ENCODE assay signal across 11 mouse cellular contexts in genomic region chr5:76726518-76727103, GRCm38 (mm10).
"Had no signal": no experiment of that assay in that cellular context is flagged by ENCODE, and none has a peak within 500 bp of the region (broad histone marks: within the 10 kb centered on the region; RNA-seq: fewer than 3 reads in every experiment).

No protein-coding gene starts in this region.

- H3K9me3 ChIP-seq: midbrain, embryonic 13.5 days had no signal

- H3K4me3 ChIP-seq: limb, embryonic 13.5 days; midbrain, embryonic 13.5 days; myocyte had no signal

- ATAC-seq: midbrain, embryonic 13.5 days had no signal

- H3K27me3 ChIP-seq: limb, embryonic 13.5 days; midbrain, embryonic 13.5 days had no signal

- DNase-seq: kidney, adult 8-10 months; kidney, postnatal 25 days; layer of hippocampus, adult 9-11 months; left cerebral cortex, postnatal 4 days; lung, adult 18-20 months; thymus, postnatal 4 days had no signal

- H3K27ac ChIP-seq: limb, embryonic 13.5 days; liver, embryonic 14.5 days; midbrain, embryonic 13.5 days; stomach, postnatal 0 days had no signal

- H3K4me2 ChIP-seq: limb, embryonic 13.5 days; midbrain, embryonic 13.5 days had no signal

- H3K9ac ChIP-seq: limb, embryonic 13.5 days; liver, embryonic 14.5 days; midbrain, embryonic 13.5 days had no signal

- H3K4me1 ChIP-seq: limb, embryonic 13.5 days; midbrain, embryonic 13.5 days had no signal
